Mouse (Mus musculus) stomach, postnatal 0 days (tissue): ENCODE measurements at regions not wholly inside any gene's neighbourhood (a gene's known extent, or its start where the extent isn't known, plus 50 kb on each side); places are given as distances from the start of the nearest gene placed in this dataset.

ENCODE experiments used
- ATAC-seq: fragments of 200-750 bp; cut with Nextera tagmentation; 2 replicates; pipeline ENCODE4 v1.8.0; 2017; ENCODE audit not compliant: low FRiP score, low TSS enrichment
- DNase-seq: peaks from one replicate; pipeline ENCODE4 v3.0.0-alpha.2; 2016; ENCODE audit warnings: low spot score
- H3K27ac ChIP-seq: fragments of 300-500 bp; sonication (generic); replicated peaks from 2 replicates; pipeline ENCODE4 v1.5.1; 2014; ENCODE audit warnings: mild to moderate bottlenecking, control low read depth
- H3K27me3 ChIP-seq: fragments of 300-500 bp; sonication (generic); 2 replicates; pipeline ENCODE4 v1.6.1; 2014; ENCODE audit warnings: low read length; ENCODE audit not compliant: control insufficient read depth, insufficient read depth
- H3K36me3 ChIP-seq: fragments of 300-500 bp; sonication (generic); 2 replicates; pipeline ENCODE4 v1.6.1; 2014; ENCODE audit warnings: low read length, mixed read lengths; ENCODE audit not compliant: control insufficient read depth, insufficient read depth
- H3K4me1 ChIP-seq: fragments of 300-500 bp; sonication (generic); replicated peaks from 2 replicates; pipeline ENCODE4 v1.6.1; 2014; ENCODE audit warnings: antibody characterized with exemption; ENCODE audit not compliant: control insufficient read depth, insufficient read depth
- H3K4me2 ChIP-seq: fragments of 300-500 bp; sonication (generic); replicated peaks from 2 replicates; pipeline ENCODE4 v1.6.1; 2014; ENCODE audit warnings: low read depth, mild to moderate bottlenecking, control low read depth, moderate library complexity
- H3K4me3 ChIP-seq: fragments of 300-500 bp; sonication (generic); 2 replicates; pipeline ENCODE4 v1.5.1; 2014; ENCODE audit warnings: low read depth, low read length, control low read depth
- H3K9ac ChIP-seq: fragments of 300-500 bp; sonication (generic); 2 replicates; pipeline ENCODE4 v1.6.1; 2014; ENCODE audit warnings: mild to moderate bottlenecking, low read length, control low read depth, mixed read lengths
- H3K9me3 ChIP-seq: fragments of 300-500 bp; sonication (generic); 2 replicates; pipeline ENCODE4 v1.6.1; 2016; ENCODE audit warnings: low read length; ENCODE audit not compliant: control insufficient read depth
- CTCF ChIP-seq: IDR thresholded peaks from 2 replicates; pipeline ENCODE4 v1.5.1; 2016; ENCODE audit warnings: antibody characterized with exemption, low read depth, mild to moderate bottlenecking, moderate library complexity
- EP300 ChIP-seq: optimal IDR thresholded peaks from 2 replicates; pipeline ENCODE3; 2016; ENCODE audit warnings: antibody characterized with exemption
- WGBS: fragments of 180-500 bp; shearing (Covaris S2); extraction: QIAGEN DNeasy Blood & Tissue Kit; methylation state at CpG from one replicate; pipeline ENCODE4 v1.1.7; 2014; 5-methylcytosine and 5-hydroxymethylcytosine counted together

DNA sequence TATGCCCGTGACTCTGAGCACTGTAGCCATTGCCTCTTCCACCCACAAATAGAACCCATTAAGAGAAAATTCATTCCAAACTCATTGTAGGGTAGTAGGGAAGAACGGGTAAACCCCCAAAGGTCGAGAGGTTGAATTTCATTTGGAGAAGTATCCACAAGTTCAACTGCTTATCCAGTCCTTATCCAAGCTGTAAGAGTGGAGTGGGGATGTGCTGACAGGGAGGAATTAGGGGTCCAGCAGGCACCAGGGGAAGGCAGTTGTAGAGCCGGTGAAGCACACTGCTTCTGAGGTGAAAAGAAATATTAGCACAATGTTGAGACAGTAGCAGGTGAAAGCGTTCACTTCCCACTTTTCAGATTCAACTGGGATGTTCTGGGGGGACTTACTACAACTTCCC lies 71.7 kb upstream of the Hand2 start:
- Histone ChIP-seq H3K9me3 (no peaks in the 10 kb centered on the region), H3K27me3 (no peaks in the 10 kb centered on the region), H3K4me3 (no peak overlapping the region), H3K9ac (no peak overlapping the region), H3K4me1 (no peaks in the 10 kb centered on the region), H3K4me2 (no peak overlapping the region), H3K27ac (no peak overlapping the region), H3K36me3 (no peaks in the 10 kb centered on the region)
- TF ChIP-seq CTCF (no peak), EP300 (no peak)
- DNase-seq: no peak
- ATAC-seq: no peak
- WGBS: 76% methylated on average over 5 of the region's 5 CpGs
